Mouse (Mus musculus): ENCODE results near the gene Ptger1. TPM values are rescaled to one million over a fixed set of nuclear protein-coding genes. Genes with fewer than 3 reads are reported as not detected.

Gene Ptger1
- total and polyA plus RNA-seq, 3 experiments = 0.38 to 1.8 TPM; not detected in 1

- Histone ChIP-seq H3K27me3 (ENCODE audit: insufficient read depth, low read length) (0 out of 2 replicates have a peak, but pooled peaks cover 3% of the 10 kb centered on the region), H3K4me1 (ENCODE audit: insufficient read depth, low read depth, low read length) (peaks cover 24% of the 10 kb centered on the region), H3K36me3 (replicated peaks) (peaks cover 40% of the 10 kb centered on the region), H3K9me3 (replicated peaks) (no peaks in the 10 kb centered on the region), H3K4me3 (ENCODE audit: low read depth, low read length) (peak overlapping the region; percentile 86; the same call in 1 of the 2 replicates)
- DNase-seq (ENCODE audit: low spot score) = no peak
- TF ChIP-seq GATA2 (IDR thresholded peaks at IDR 0.05; ENCODE audit: borderline replicate concordance, low read depth, low read length) = no peak
- no peak for TF ChIP-seq TAL1 (conservative IDR thresholded peaks at IDR 0.05; ENCODE audit: low read depth, low read length)
- no peak for TF ChIP-seq GATA1 (IDR thresholded peaks at IDR 0.05; ENCODE audit: borderline replicate concordance, low read length)
- TF ChIP-seq POLR2AphosphoS5 (IDR thresholded peaks at IDR 0.05; ENCODE audit: insufficient replicate concordance, low read depth, low read length) = no peak
- ATAC-seq (ENCODE audit: extremely low read depth, insufficient number of reproducible peaks, low FRiP score, poor library complexity, severe bottlenecking) = no peak
Measured at GRCm38 (mm10) chr8:83653662-83654017, 12.8 kb upstream of the Ptger1 start.

- no peak for ATAC-seq (ENCODE audit: extremely low read depth, insufficient number of reproducible peaks, low FRiP score, poor library complexity, severe bottlenecking)
- no peak for DNase-seq (ENCODE audit: low spot score)
- H3K9me3 ChIP-seq (replicated peaks) = no peaks in the 10 kb centered on the region
- TF ChIP-seq GATA2 (IDR thresholded peaks at IDR 0.05; ENCODE audit: borderline replicate concordance, low read depth, low read length) (no peak), TAL1 (conservative IDR thresholded peaks at IDR 0.05; ENCODE audit: low read depth, low read length) (no peak), CTCF (IDR thresholded peaks at IDR 0.05; ENCODE audit: low read depth, low read length) (no peak), POLR2AphosphoS5 (IDR thresholded peaks at IDR 0.05; ENCODE audit: insufficient replicate concordance, low read depth, low read length) (no peak), GATA1 (IDR thresholded peaks at IDR 0.05; ENCODE audit: borderline replicate concordance, low read length) (no peak)
- peaks cover 24% of the 10 kb centered on the region for H3K4me1 ChIP-seq (ENCODE audit: insufficient read depth, low read depth, low read length)
- H3K36me3 ChIP-seq (replicated peaks) = peaks cover 43% of the 10 kb centered on the region
- no peak overlapping the region for H3K4me3 ChIP-seq (ENCODE audit: low read depth, low read length)
- 0 out of 2 replicates have a peak, but pooled peaks cover 3% of the 10 kb centered on the region for H3K27me3 ChIP-seq (ENCODE audit: insufficient read depth, low read length)
Measured at GRCm38 (mm10) chr8:83654725-83655124, 11.8 kb upstream of the Ptger1 start.

GRCm38 (mm10) chr8:83656043-83656442 is 10.4 kb upstream of the Ptger1 start:
- Histone ChIP-seq H3K27me3 (ENCODE audit: insufficient read depth, low read length) (no peaks in the 10 kb centered on the region), H3K9me3 (replicated peaks) (no peaks in the 10 kb centered on the region), H3K36me3 (replicated peaks) (peaks cover 53% of the 10 kb centered on the region), H3K4me3 (ENCODE audit: low read depth, low read length) (no peak overlapping the region), H3K4me1 (ENCODE audit: insufficient read depth, low read depth, low read length) (peaks cover 25% of the 10 kb centered on the region)
- no peak for DNase-seq (ENCODE audit: low spot score)
- TF ChIP-seq POLR2AphosphoS5 (IDR thresholded peaks at IDR 0.05; ENCODE audit: insufficient replicate concordance, low read depth, low read length) (no peak), TAL1 (conservative IDR thresholded peaks at IDR 0.05; ENCODE audit: low read depth, low read length) (no peak), GATA1 (IDR thresholded peaks at IDR 0.05; ENCODE audit: borderline replicate concordance, low read length) (no peak), GATA2 (IDR thresholded peaks at IDR 0.05; ENCODE audit: borderline replicate concordance, low read depth, low read length) (no peak)
- ATAC-seq (ENCODE audit: extremely low read depth, insufficient number of reproducible peaks, low FRiP score, poor library complexity, severe bottlenecking) = no peak

GRCm38 (mm10) chr8:83656484-83657246 is 9.8 kb upstream of the Ptger1 start:
- H3K36me3 ChIP-seq (replicated peaks) = peaks cover 59% of the 10 kb centered on the region
- no peaks in the 10 kb centered on the region for H3K9me3 ChIP-seq (replicated peaks)
- no peaks in the 10 kb centered on the region for H3K27me3 ChIP-seq (ENCODE audit: insufficient read depth, low read length)
- no peak overlapping the region for H3K4me3 ChIP-seq (ENCODE audit: low read depth, low read length)
- peaks cover 26% of the 10 kb centered on the region for H3K4me1 ChIP-seq (ENCODE audit: insufficient read depth, low read depth, low read length)
- no peak for DNase-seq (ENCODE audit: low spot score)
- no peak for ATAC-seq (ENCODE audit: extremely low read depth, insufficient number of reproducible peaks, low FRiP score, poor library complexity, severe bottlenecking)
- no peak for TF ChIP-seq CTCF (IDR thresholded peaks at IDR 0.05; ENCODE audit: low read depth, low read length)
- no peak for TF ChIP-seq TAL1 (conservative IDR thresholded peaks at IDR 0.05; ENCODE audit: low read depth, low read length)
- no peak for TF ChIP-seq POLR2AphosphoS5 (IDR thresholded peaks at IDR 0.05; ENCODE audit: insufficient replicate concordance, low read depth, low read length)
- no peak for TF ChIP-seq GATA1 (IDR thresholded peaks at IDR 0.05; ENCODE audit: borderline replicate concordance, low read length)

GRCm38 (mm10) chr8:83660545-83660944 is 5.9 kb upstream of the Ptger1 start:
- no peaks in the 10 kb centered on the region for H3K9me3 ChIP-seq (replicated peaks)
- H3K27me3 ChIP-seq (ENCODE audit: insufficient read depth, low read length) = no peaks in the 10 kb centered on the region
- no peak for DNase-seq (ENCODE audit: low spot score)
- peaks cover 18% of the 10 kb centered on the region for H3K4me1 ChIP-seq (ENCODE audit: insufficient read depth, low read depth, low read length)
- no peak overlapping the region for H3K4me3 ChIP-seq (ENCODE audit: low read depth, low read length)
- no peak for ATAC-seq (ENCODE audit: extremely low read depth, insufficient number of reproducible peaks, low FRiP score, poor library complexity, severe bottlenecking)
- TF ChIP-seq GATA2 (IDR thresholded peaks at IDR 0.05; ENCODE audit: borderline replicate concordance, low read depth, low read length) (no peak), GATA1 (IDR thresholded peaks at IDR 0.05; ENCODE audit: borderline replicate concordance, low read length) (no peak), POLR2AphosphoS5 (IDR thresholded peaks at IDR 0.05; ENCODE audit: insufficient replicate concordance, low read depth, low read length) (no peak), TAL1 (conservative IDR thresholded peaks at IDR 0.05; ENCODE audit: low read depth, low read length) (no peak), CTCF (IDR thresholded peaks at IDR 0.05; ENCODE audit: low read depth, low read length) (no peak)
- H3K36me3 ChIP-seq (replicated peaks) = peaks cover 78% of the 10 kb centered on the region

- Histone ChIP-seq H3K9me3 (replicated peaks) (no peaks in the 10 kb centered on the region), H3K4me3 (ENCODE audit: low read depth, low read length) (no peak overlapping the region), H3K36me3 (replicated peaks) (peaks cover 73% of the 10 kb centered on the region), H3K27me3 (ENCODE audit: insufficient read depth, low read length) (no peaks in the 10 kb centered on the region), H3K4me1 (ENCODE audit: insufficient read depth, low read depth, low read length) (peaks cover 22% of the 10 kb centered on the region)
- ATAC-seq (ENCODE audit: extremely low read depth, insufficient number of reproducible peaks, low FRiP score, poor library complexity, severe bottlenecking) (no peak), DNase-seq (ENCODE audit: low spot score) (no peak)
- no peak for TF ChIP-seq POLR2AphosphoS5 (IDR thresholded peaks at IDR 0.05; ENCODE audit: insufficient replicate concordance, low read depth, low read length)
- TF ChIP-seq GATA2 (IDR thresholded peaks at IDR 0.05; ENCODE audit: borderline replicate concordance, low read depth, low read length) = no peak
- no peak for TF ChIP-seq GATA1 (IDR thresholded peaks at IDR 0.05; ENCODE audit: borderline replicate concordance, low read length)
- no peak for TF ChIP-seq TAL1 (conservative IDR thresholded peaks at IDR 0.05; ENCODE audit: low read depth, low read length)
- no peak for TF ChIP-seq CTCF (IDR thresholded peaks at IDR 0.05; ENCODE audit: low read depth, low read length)
Measured at GRCm38 (mm10) chr8:83660995-83661680, 5.3 kb upstream of the Ptger1 start.
